Mouse (Mus musculus) hindbrain, postnatal 0 days (tissue): ENCODE measurements around the gene Tubb2b. TPM values are rescaled to one million over a fixed set of nuclear protein-coding genes. Genes with fewer than 3 reads are reported as not detected.

Experiments used
- ATAC-seq: fragments of 200-750 bp; cut with Nextera tagmentation; 2 replicates; pipeline ENCODE4 v1.8.0; 2017; ENCODE audit warnings: mild to moderate bottlenecking, moderate TSS enrichment, moderate library complexity
- DNase-seq: peaks from one replicate; pipeline ENCODE4 v3.0.0-alpha.2; 2015; ENCODE audit warnings: low spot score
- H3K27ac ChIP-seq: fragments of 300-500 bp; sonication (generic); 2 replicates; pipeline ENCODE4 v1.5.1; 2014; ENCODE audit warnings: mild to moderate bottlenecking
- H3K27me3 ChIP-seq: fragments of 300-500 bp; sonication (generic); 2 replicates; pipeline ENCODE4 v1.6.1; 2014; ENCODE audit warnings: low read length, mixed read lengths; ENCODE audit not compliant: insufficient read depth
- H3K36me3 ChIP-seq: fragments of 300-500 bp; sonication (generic); 2 replicates; pipeline ENCODE4 v1.6.1; 2014; ENCODE audit warnings: low read length, mixed read lengths; ENCODE audit not compliant: insufficient read depth
- H3K4me1 ChIP-seq: fragments of 300-500 bp; sonication (generic); 2 replicates; pipeline ENCODE4 v1.6.1; 2014; ENCODE audit warnings: antibody characterized with exemption, low read length, mixed read lengths; ENCODE audit not compliant: insufficient read depth
- H3K4me2 ChIP-seq: fragments of 300-500 bp; sonication (generic); 2 replicates; pipeline ENCODE4 v1.6.1; 2014; ENCODE audit warnings: low read depth, mild to moderate bottlenecking, low read length, moderate library complexity, mixed read lengths
- H3K4me3 ChIP-seq: fragments of 300-500 bp; sonication (generic); 2 replicates; pipeline ENCODE4 v1.5.1; 2014; ENCODE audit warnings: low read length
- H3K9ac ChIP-seq: fragments of 300-500 bp; sonication (generic); replicated peaks from 2 replicates; pipeline ENCODE4 v1.6.1; 2014; ENCODE audit warnings: mild to moderate bottlenecking, low read length, moderate library complexity, mixed read lengths
- H3K9me3 ChIP-seq: fragments of 300-500 bp; sonication (generic); 2 replicates; pipeline ENCODE4 v1.6.1; 2016; ENCODE audit warnings: low read length, mixed read lengths
- CTCF ChIP-seq: IDR thresholded peaks from 2 replicates; pipeline ENCODE4 v1.5.1; 2016; ENCODE audit warnings: antibody characterized with exemption, control low read depth, low read depth
- WGBS: fragments of 180-500 bp; shearing (Covaris S2); extraction: QIAGEN DNeasy Blood & Tissue Kit; methylation state at CpG from one replicate; pipeline ENCODE4 v1.1.7; 2014; 5-methylcytosine and 5-hydroxymethylcytosine counted together
- polyA plus RNA-seq: library from polyadenylated mRNA; unstranded; fragments of >200 nt; fragmentation: Nextera tagmentation; extraction: Ambion mirVana; gene quantifications from 2 replicates; pipeline ENCODE4 v1.2.1, GENCODE M21; 2015
- total RNA-seq: library from RNA; depleted of rRNA; stranded (reverse); fragments of >200 nt; gene quantifications from 2 replicates; pipeline ENCODE4 v1.2.3, GENCODE M21; 2014

Gene Tubb2b
- total and polyA plus RNA-seq, 2 experiments from 2014 or later: 787 to 4,422 TPM

- WGBS: 36% methylated on average over 4 of the region's 4 CpGs
- H3K9me3 ChIP-seq: no peaks in the 10 kb centered on the region
- ATAC-seq: no peak
Measured at GRCm38 (mm10) chr13:34109677-34110058, 20.6 kb downstream of the Tubb2b start.

GRCm38 (mm10) chr13:34109035-34109676 lies 21.1 kb downstream of the Tubb2b start:
- Histone ChIP-seq H3K9me3 (no peaks in the 10 kb centered on the region), H3K36me3 (no peaks in the 10 kb centered on the region), H3K27me3 (no peaks in the 10 kb centered on the region), H3K4me2 (no peak overlapping the region), H3K27ac (no peak overlapping the region), H3K4me1 (no peaks in the 10 kb centered on the region), H3K9ac (no peak overlapping the region), H3K4me3 (no peak overlapping the region)
- DNase-seq (no peak), ATAC-seq (no peak)
- WGBS: 78% methylated on average over 4 of the region's 4 CpGs
- TF ChIP-seq CTCF: no peak

More at GRCm38 (mm10) chr13:34109677-34110058, 20.6 kb downstream of the Tubb2b start:
- Histone ChIP-seq H3K9ac (no peak overlapping the region), H3K4me3 (no peak overlapping the region), H3K27me3 (no peaks in the 10 kb centered on the region), H3K4me1 (no peaks in the 10 kb centered on the region), H3K27ac (no peak overlapping the region), H3K4me2 (no peak overlapping the region), H3K36me3 (no peaks in the 10 kb centered on the region)
- no peak for TF ChIP-seq CTCF
- DNase-seq: no peak

DNA sequence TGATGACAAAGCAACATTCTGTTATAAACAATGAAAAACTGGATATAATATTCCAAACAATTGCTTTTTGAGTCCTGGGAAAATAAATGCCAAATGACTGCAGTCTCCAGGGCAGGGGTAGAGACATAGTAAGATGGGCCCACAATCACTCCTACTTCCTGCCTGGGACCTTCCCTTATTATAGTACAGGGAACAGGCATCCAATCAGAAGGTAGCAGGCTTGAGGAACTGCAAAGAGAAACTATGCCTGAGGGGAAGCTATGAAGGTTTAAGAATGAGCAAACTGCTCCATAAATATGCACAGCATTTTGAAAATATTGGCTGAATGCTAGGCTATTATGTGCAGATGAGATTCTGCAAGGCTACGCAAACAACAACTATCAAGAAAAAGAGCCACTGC lies 23.3 kb downstream of the Tubb2b start:
- no peaks in the 10 kb centered on the region for H3K36me3 ChIP-seq
- 97% methylated on average over 1 of the region's 1 CpGs for WGBS
- DNase-seq (no peak), ATAC-seq (no peak)
- H3K4me3 ChIP-seq: no peak overlapping the region
- no peak overlapping the region for H3K27ac ChIP-seq
- no peak overlapping the region for H3K9ac ChIP-seq
- H3K4me1 ChIP-seq: no peaks in the 10 kb centered on the region
- no peaks in the 10 kb centered on the region for H3K27me3 ChIP-seq
- no peak for TF ChIP-seq CTCF
- no peak overlapping the region for H3K4me2 ChIP-seq
- H3K9me3 ChIP-seq: no peaks in the 10 kb centered on the region

DNA sequence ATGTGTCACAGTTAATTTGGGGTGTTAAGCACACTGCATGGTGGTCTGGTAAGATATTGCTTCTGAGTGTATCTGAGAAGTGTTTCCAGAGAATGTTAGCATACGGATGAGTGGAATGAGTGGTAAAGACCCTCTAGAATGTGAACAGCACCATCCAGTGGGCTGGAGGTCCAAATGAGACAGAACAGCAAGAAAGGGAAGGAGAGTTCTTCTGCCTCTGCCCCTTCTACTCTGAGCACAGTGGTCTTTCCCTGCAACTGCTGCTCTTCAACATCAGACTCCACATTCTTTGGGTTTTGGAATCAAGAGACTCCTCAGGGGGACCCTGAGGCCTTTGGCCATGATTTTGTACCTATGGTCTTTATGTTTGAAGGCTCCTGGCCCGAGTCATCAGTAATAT lies 24.0 kb downstream of the Tubb2b start:
- Histone ChIP-seq H3K9ac (no peak overlapping the region), H3K9me3 (no peaks in the 10 kb centered on the region), H3K27ac (no peak overlapping the region), H3K4me3 (no peak overlapping the region), H3K36me3 (no peaks in the 10 kb centered on the region), H3K4me1 (no peaks in the 10 kb centered on the region), H3K27me3 (no peaks in the 10 kb centered on the region), H3K4me2 (no peak overlapping the region)
- DNase-seq: no peak
- TF ChIP-seq CTCF: peak; percentile 24; the same call in 1 of the 2 replicates
- ATAC-seq: no peak
- WGBS: 87% methylated on average over 2 of the region's 2 CpGs

- Histone ChIP-seq H3K9ac (no peak overlapping the region), H3K4me2 (no peak overlapping the region), H3K4me1 (no peaks in the 10 kb centered on the region), H3K9me3 (no peaks in the 10 kb centered on the region), H3K27ac (no peak overlapping the region), H3K27me3 (no peaks in the 10 kb centered on the region), H3K4me3 (no peak overlapping the region), H3K36me3 (no peaks in the 10 kb centered on the region)
- DNase-seq (no peak), ATAC-seq (no peak)
- 68% methylated on average over 1 of the region's 1 CpGs for WGBS
- no peak for TF ChIP-seq CTCF
Measured at GRCm38 (mm10) chr13:34105364-34105763, 24.9 kb downstream of the Tubb2b start.

DNA sequence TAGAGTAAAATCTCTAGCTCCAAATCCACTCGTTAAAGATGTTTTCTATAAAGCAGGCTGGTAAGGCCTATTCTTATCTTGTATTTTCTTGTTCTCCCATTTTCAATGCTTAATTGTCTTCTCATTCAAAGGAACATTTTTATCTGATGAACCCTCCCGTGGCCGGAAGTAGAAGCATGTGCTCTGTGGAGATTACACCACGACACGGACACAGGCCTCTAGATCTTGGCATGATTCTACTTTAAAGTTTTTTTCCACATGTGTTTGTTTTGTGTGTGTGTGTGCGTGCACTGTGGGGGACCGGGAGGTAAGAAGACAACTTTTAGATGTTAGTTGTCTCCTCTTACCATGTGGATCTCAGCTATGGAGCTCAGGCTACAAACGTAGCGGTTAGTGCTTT lies 28.4 kb downstream of the Tubb2b start:
- DNase-seq (no peak), ATAC-seq (no peak)
- 86% methylated on average over 9 of the region's 9 CpGs for WGBS

DNA sequence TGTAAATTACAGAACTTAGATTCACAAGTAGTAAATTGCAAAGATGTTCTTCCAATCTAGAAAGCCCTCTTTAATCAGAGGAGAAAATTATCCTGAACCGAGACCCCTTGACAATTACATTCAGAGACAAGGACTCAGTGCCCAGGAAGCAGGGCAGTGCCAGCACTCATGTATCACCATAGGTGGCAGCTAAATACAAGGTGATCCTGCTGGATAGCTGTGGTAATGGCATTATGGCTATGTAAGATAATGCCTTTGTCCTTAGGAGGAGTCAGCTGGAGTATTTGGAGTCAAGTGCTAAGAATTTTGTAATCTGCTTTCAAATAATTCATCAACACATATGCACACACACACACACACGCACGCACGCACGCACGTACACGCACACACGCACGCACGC lies 29.0 kb downstream of the Tubb2b start:
- Histone ChIP-seq H3K36me3 (no peaks in the 10 kb centered on the region), H3K27ac (no peak overlapping the region), H3K4me3 (no peak overlapping the region), H3K4me1 (peaks cover 7% of the 10 kb centered on the region; the same call in 1 of the 2 replicates), H3K4me2 (no peak overlapping the region), H3K27me3 (no peaks in the 10 kb centered on the region), H3K9ac (no peak overlapping the region), H3K9me3 (no peaks in the 10 kb centered on the region)
- ATAC-seq: no peak
- TF ChIP-seq CTCF: no peak
- DNase-seq: no peak
- WGBS: 91% methylated on average over 10 of the region's 10 CpGs

More for the DNA sequence above, 28.4 kb downstream of the Tubb2b start:
- Histone ChIP-seq H3K27ac (no peak overlapping the region), H3K4me1 (0 out of 2 replicates have a peak, but pooled peaks cover under 1% of the 10 kb centered on the region), H3K9me3 (no peaks in the 10 kb centered on the region), H3K27me3 (no peaks in the 10 kb centered on the region), H3K4me3 (no peak overlapping the region), H3K9ac (no peak overlapping the region), H3K4me2 (no peak overlapping the region), H3K36me3 (no peaks in the 10 kb centered on the region)
- TF ChIP-seq CTCF: no peak
